Mouse (Mus musculus) T-helper 1 cell (primary cell): ENCODE results near the gene Icam5.
"Not testable (repeated sequence)": the region's sequence is repeated elsewhere in the genome, so short reads cannot be mapped to it uniquely, and the experiment has no call there.

Experiments used
- in situ Hi-C: fragments of 300-600 bp; cut with MboI, MseI; formaldehyde crosslinking; loops from one replicate; pipeline ENCODE4 v1.15.1; 2025; ENCODE audit warnings: high pct_unique_total_duplicates

The Icam5 gene

DNA sequence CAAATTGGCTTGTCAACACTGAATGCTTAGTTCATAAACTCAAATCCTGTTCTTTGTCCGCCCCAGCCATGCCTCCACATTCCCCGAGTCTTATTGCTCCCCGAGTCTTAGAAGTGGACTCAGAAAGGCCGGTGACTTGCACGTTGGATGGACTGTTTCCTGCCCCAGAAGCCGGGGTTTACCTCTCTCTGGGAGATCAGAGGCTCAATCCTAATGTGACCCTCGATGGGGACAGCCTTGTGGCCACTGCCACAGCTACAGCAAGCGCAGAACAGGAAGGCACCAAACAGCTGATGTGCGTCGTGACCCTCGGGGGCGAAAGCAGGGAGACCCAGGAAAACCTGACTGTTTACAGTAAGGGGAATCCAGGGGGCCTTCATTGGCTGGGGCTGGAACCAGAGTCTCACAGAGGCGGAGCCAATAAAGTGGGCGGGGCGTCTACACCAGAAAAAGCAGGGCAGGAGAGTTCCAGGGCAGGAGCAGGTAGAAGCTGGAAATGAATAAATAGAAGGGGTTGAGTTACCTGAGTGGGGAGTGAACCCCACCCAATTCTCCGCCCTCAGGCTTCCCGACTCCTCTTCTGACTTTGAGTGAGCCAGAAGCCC lies 2.7 kb downstream of the Icam5 start:
- in situ Hi-C loops: no loop called here

DNA sequence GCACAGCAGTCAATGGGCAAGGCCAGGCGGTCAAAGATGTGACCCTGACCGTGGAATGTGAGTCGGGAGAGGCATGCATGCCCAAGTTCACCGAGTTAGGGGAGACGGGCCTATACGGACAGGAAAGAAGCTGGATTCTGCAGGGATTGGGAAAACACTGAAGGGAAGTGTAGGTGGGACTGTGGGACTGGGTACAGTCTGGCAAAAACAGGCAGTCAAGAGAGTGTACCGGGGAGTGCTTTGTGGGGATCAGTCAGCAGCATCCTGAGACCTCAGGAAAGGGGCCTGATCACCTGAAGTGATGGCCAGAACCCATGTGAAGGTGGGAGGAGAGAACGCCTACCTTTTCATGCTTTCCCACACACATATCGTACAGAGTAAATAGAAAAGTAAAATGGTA lies 3.7 kb downstream of the Icam5 start:
- in situ Hi-C loops: no loop called here

DNA sequence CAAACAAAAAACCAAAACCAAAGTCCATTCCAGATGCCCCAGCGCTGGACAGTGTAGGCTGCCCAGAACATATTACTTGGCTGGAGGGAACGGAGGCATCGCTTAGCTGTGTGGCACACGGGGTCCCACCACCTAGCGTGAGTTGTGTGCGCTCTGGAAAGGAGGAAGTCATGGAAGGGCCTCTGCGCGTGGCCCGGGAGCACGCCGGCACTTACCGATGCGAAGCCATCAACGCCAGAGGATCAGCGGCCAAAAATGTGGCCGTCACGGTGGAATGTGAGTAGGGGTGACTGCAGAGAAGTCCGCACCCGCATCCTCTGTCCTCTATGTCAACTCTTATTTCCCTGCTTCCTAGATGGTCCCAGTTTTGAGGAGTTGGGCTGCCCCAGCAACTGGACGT lies 4.3 kb downstream of the Icam5 start:
- in situ Hi-C loops: no loop called here

DNA sequence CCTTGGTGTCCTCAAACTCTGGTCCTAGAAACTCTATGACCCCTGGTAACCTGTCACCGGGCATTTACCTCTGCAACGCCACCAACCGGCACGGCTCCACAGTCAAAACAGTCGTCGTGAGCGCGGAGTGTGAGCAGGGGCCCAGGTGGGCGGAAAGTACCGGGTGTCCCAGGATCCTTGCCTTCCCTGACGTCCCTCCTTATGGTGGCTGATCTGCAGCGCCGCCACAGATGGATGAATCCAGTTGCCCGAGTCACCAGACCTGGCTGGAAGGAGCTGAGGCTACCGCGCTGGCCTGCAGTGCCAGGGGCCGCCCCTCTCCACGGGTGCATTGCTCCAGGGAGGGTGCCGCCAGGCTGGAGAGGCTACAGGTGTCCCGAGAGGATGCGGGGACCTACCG lies 4.8 kb downstream of the Icam5 start:
- in situ Hi-C loops: no loop called here

DNA sequence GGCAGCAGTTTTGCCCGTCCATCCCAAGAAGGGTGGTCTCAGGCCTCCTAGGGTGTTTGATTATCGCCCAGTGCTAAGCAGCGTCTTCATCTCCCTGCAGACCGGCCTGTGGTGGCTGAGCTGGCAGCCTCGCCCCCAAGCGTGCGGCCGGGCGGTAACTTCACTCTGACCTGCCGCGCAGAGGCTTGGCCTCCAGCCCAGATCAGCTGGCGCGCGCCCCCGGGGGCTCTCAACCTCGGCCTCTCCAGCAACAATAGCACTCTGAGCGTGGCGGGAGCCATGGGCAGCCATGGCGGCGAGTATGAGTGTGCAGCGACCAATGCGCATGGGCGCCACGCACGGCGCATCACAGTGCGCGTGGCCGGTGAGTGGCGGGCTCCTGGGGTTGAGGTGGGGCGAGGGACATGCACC lies 5.6 kb downstream of the Icam5 start:
- in situ Hi-C loops: no loop called here

- in situ Hi-C loops: no loop called here
These were observed 7.9 kb downstream of the Icam5 start for GRCm38 (mm10) chr9:21039779-21040178.

- in situ Hi-C loops: no loop called here
These were observed 9.4 kb downstream of the Icam5 start for GRCm38 (mm10) chr9:21041308-21041707.

GRCm38 (mm10) chr9:21043563-21043962 lies 11.7 kb downstream of the Icam5 start:
- in situ Hi-C loops: no loop called here

- in situ Hi-C loops: not testable (repeated sequence)
These were observed 12.9 kb downstream of the Icam5 start for GRCm38 (mm10) chr9:21044785-21045184.

GRCm38 (mm10) chr9:21045235-21045634 lies 13.4 kb downstream of the Icam5 start:
- in situ Hi-C loops: no loop called here

GRCm38 (mm10) chr9:21051578-21051977 lies 19.7 kb downstream of the Icam5 start:
- in situ Hi-C loops: no loop called here

DNA sequence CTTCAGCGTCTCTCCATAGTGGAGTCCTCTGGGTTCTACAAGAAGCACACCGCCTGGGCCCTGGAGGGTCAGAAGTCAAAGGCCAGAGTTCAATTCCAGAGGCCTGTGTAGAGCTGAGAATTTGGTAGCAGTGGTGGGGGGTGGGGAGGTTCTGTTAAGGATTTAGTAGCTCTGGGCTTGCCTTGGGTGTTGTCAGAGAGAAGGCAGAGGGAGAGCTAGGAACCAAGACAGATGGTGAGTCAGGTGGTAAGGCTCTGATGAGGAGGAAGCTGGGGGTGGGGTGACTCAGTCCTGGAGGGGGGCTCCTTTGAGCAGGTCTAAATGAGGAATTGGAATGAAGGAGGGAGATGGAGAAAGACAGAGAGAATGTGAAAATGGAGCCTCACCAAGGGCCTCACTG lies 31.1 kb downstream of the Icam5 start:
- in situ Hi-C loops: no loop called here

GRCm38 (mm10) chr9:21067006-21067684 lies 35.3 kb downstream of the Icam5 start, which contains the start of gene Zglp1:
TSS of gene Zglp1 (minus strand) at chr9:21067093.
- in situ Hi-C loops: no loop called here

- in situ Hi-C loops: no loop called here
These were observed 40.8 kb downstream of the Icam5 start for GRCm38 (mm10) chr9:21072641-21073040.

DNA sequence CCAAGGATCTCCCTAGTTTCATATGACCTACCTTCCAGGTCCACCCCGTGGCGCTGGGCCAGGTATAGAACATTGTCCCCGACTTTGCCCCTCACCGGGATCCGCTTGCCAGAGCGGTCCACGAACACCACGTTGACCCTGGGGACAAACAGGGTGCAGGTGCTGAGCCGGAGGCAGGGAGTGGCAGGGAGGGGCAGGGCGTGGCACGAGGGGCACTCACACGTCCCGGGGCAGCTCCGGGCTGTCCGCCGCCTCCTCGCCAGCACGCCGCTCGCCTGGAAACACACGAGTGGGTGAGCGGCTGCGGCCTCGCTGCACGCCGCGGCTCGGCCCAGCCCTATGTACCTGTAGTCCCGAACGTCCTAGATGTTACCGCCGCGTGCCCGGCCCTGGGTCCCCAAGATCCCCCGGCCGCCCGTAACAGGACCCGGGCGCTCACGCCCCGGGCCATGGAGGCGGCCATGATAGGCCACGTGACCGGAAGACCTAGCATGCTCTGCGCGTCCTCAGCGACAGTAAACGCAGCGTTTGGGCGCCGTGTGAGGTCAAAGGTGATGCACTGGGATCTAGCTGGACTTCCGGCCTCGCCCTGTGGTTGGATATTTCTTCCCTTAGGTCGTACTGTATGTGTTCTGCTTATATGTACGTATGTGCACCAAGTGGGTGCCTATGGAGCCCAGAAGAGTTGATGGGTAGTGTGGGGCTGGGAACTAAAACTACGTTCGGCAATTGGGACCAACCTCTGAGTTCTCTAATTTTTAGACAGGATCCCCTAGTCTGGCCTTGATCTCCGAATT lies 41.4 kb downstream of the Icam5 start, which contains the start of the genes Gm49373 and Fdx1l:
Gene Gm49373 (minus strand): TSS at position 53 of the 797 bp plus-strand sequence.
Gene Fdx1l (minus strand): TSS at position 571 of the 797 bp plus-strand sequence.
- in situ Hi-C loops: no loop called here

GRCm38 (mm10) chr9:21074173-21074572 lies 42.3 kb downstream of the Icam5 start:
- in situ Hi-C loops: no loop called here

GRCm38 (mm10) chr9:21075625-21076024 lies 43.8 kb downstream of the Icam5 start:
- in situ Hi-C loops: no loop called here

- in situ Hi-C loops: no loop called here
These were observed 49.3 kb downstream of the Icam5 start for GRCm38 (mm10) chr9:21081127-21081526.

DNA sequence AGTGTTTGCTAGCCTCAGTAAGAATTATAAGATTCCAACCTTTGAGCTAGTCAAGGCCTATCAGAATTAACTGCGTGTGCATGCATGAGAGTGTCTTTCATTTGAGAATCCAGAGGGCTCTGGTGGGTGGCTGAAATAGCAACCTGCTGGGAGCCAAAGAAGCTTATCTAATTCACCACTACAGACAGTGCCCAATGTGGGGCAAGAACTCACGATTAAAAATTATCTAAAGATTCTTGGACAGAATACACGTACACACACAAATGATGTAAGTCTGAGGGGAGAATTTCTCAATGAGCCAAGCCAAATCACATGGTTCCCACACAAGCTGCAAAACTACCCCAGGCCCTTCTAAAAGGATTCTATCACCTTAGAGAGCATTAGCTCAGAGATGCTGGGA lies 51.5 kb downstream of the Icam5 start:
- in situ Hi-C loops: no loop called here
